Mouse (Mus musculus) neural tube, embryonic 11.5 days (tissue): ENCODE results near the gene Chst4. TPM values are rescaled to one million over a fixed set of nuclear protein-coding genes. Genes with fewer than 3 reads are reported as not detected.

ENCODE experiments used
- ATAC-seq: fragments of 200-750 bp; cut with Nextera tagmentation; 2 replicates; pipeline ENCODE4 v1.8.0; 2017; ENCODE audit warnings: moderate number of reproducible peaks, mild to moderate bottlenecking, moderate TSS enrichment, moderate library complexity; ENCODE audit not compliant: insufficient read depth, low FRiP score, low TSS enrichment
- DNase-seq: peaks from one replicate; pipeline ENCODE4 v3.0.0-alpha.2; 2015; ENCODE audit warnings: low spot score
- H3K27ac ChIP-seq: fragments of 300-500 bp; sonication (generic); 2 replicates; pipeline ENCODE4 v1.5.1; 2014; ENCODE audit warnings: low read depth, mild to moderate bottlenecking, low read length
- H3K27me3 ChIP-seq: fragments of 300-500 bp; sonication (generic); 2 replicates; pipeline ENCODE4 v1.6.1; 2014; ENCODE audit warnings: mild to moderate bottlenecking, low read length, mixed read lengths; ENCODE audit not compliant: control insufficient read depth, insufficient read depth
- H3K36me3 ChIP-seq: fragments of 300-500 bp; sonication (generic); 2 replicates; pipeline ENCODE4 v1.6.1; 2014; ENCODE audit warnings: mild to moderate bottlenecking, low read length, moderate library complexity, mixed read lengths; ENCODE audit not compliant: control insufficient read depth, insufficient read depth
- H3K4me1 ChIP-seq: fragments of 300-500 bp; sonication (generic); 2 replicates; pipeline ENCODE4 v1.6.1; 2014; ENCODE audit warnings: low read length, mixed read lengths; ENCODE audit not compliant: control insufficient read depth, insufficient read depth
- H3K4me2 ChIP-seq: fragments of 300-500 bp; sonication (generic); 2 replicates; pipeline ENCODE4 v1.6.1; 2014; ENCODE audit warnings: low read depth, mild to moderate bottlenecking, moderate library complexity
- H3K4me3 ChIP-seq: fragments of 300-500 bp; sonication (generic); 2 replicates; pipeline ENCODE4 v1.5.1; 2014; ENCODE audit warnings: low read depth, low read length
- H3K9ac ChIP-seq: fragments of 300-500 bp; sonication (generic); 2 replicates; pipeline ENCODE4 v1.6.1; 2014; ENCODE audit warnings: mild to moderate bottlenecking, low read length
- H3K9me3 ChIP-seq: fragments of 300-500 bp; sonication (generic); 2 replicates; pipeline ENCODE4 v1.6.1; 2016; ENCODE audit warnings: low read length; ENCODE audit not compliant: control insufficient read depth
- WGBS: fragments of 180-500 bp; shearing (Covaris S2); extraction: QIAGEN DNeasy Blood & Tissue Kit; methylation state at CpG from one replicate; pipeline ENCODE4 v1.1.7; 2014; 5-methylcytosine and 5-hydroxymethylcytosine counted together
- polyA plus RNA-seq: library from polyadenylated mRNA; unstranded; fragments of >200 nt; fragmentation: Nextera tagmentation; extraction: Ambion mirVana; gene quantifications from 2 replicates; pipeline ENCODE4 v1.2.1, GENCODE M21; 2014

The Chst4 gene
- polyA plus RNA-seq, 1 experiment from 2014 or later = not detected

- no peaks in the 10 kb centered on the region for H3K36me3 ChIP-seq
- DNase-seq = no peak
- H3K27ac ChIP-seq = no peak overlapping the region
- H3K27me3 ChIP-seq = no peaks in the 10 kb centered on the region
- H3K9ac ChIP-seq = no peak overlapping the region
- no peaks in the 10 kb centered on the region for H3K4me1 ChIP-seq
- 81% methylated on average over 6 of the region's 6 CpGs for whole genome bisulfite sequencing
- no peaks in the 10 kb centered on the region for H3K9me3 ChIP-seq
- no peak for ATAC-seq
- H3K4me3 ChIP-seq = no peak overlapping the region
- no peak overlapping the region for H3K4me2 ChIP-seq
Observed at GRCm38 (mm10) chr8:109979339-109979738, 60.2 kb downstream of the Chst4 start.

Other genes with a start within 250 kb of the Chst4 start
- gene Phlpp2, start 171.2 kb downstream of the Chst4 start, polyA plus RNA-seq = 2.5 and 3.4 TPM in 2 replicates
- gene Marveld3, start 77.5 kb downstream of the Chst4 start, polyA plus RNA-seq = 0.29 and 0.47 TPM in 2 replicates
- not detected in 2 replicates for gene Tat, start 49.3 kb downstream of the Chst4 start, polyA plus RNA-seq
- gene Zfp612, start 40.0 kb upstream of the Chst4 start, polyA plus RNA-seq = 9.3 and 9.9 TPM in 2 replicates
- gene Gm21964, start 61.5 kb upstream of the Chst4 start, polyA plus RNA-seq = not detected in 2 replicates
- not detected in 2 replicates for gene Gm17720, start 63.0 kb upstream of the Chst4 start, polyA plus RNA-seq
- gene Calb2, start 128.5 kb upstream of the Chst4 start, polyA plus RNA-seq = 3.2 and 7.6 TPM in 2 replicates
- gene Cmtr2, start 175.9 kb upstream of the Chst4 start, polyA plus RNA-seq = 10.7 and 10.8 TPM in 2 replicates
- 0.05 and 0.19 TPM in 2 replicates for gene Hydin, start 227.2 kb upstream of the Chst4 start, polyA plus RNA-seq